Mouse (Mus musculus) heart, embryonic 12.5 days (tissue): ENCODE results near the gene Gfi1b. TPM values are rescaled to one million over a fixed set of nuclear protein-coding genes. Genes with fewer than 3 reads are reported as not detected.

ENCODE experiments used
- ATAC-seq: fragments of 200-750 bp; cut with Nextera tagmentation; 2 replicates; pipeline ENCODE4 v1.8.0; 2017; ENCODE audit warnings: moderate TSS enrichment, moderate library complexity; ENCODE audit not compliant: insufficient number of reproducible peaks, low FRiP score
- H3K27ac ChIP-seq: fragments of 300-500 bp; sonication (generic); 2 replicates; pipeline ENCODE4 v1.5.1; 2016; ENCODE audit warnings: mild to moderate bottlenecking, moderate library complexity; ENCODE audit not compliant: poor library complexity, severe bottlenecking
- H3K27me3 ChIP-seq: fragments of 300-500 bp; sonication (generic); replicated peaks from 2 replicates; pipeline ENCODE4 v1.6.1; 2016; ENCODE audit warnings: mild to moderate bottlenecking, moderate library complexity
- H3K36me3 ChIP-seq: fragments of 300-500 bp; sonication (generic); 2 replicates; pipeline ENCODE4 v1.6.1; 2016; ENCODE audit warnings: mild to moderate bottlenecking, moderate library complexity
- H3K4me1 ChIP-seq: fragments of 300-500 bp; sonication (generic); replicated peaks from 2 replicates; pipeline ENCODE4 v1.6.1; 2016; ENCODE audit warnings: mild to moderate bottlenecking
- H3K4me2 ChIP-seq: fragments of 300-500 bp; sonication (generic); 2 replicates; pipeline ENCODE4 v1.6.1; 2016; ENCODE audit warnings: mild to moderate bottlenecking, moderate library complexity
- H3K4me3 ChIP-seq: fragments of 300-500 bp; sonication (generic); 2 replicates; pipeline ENCODE4 v1.5.1; 2016; ENCODE audit warnings: mild to moderate bottlenecking
- H3K9ac ChIP-seq: fragments of 300-500 bp; sonication (generic); 2 replicates; pipeline ENCODE4 v1.6.1; 2016; ENCODE audit warnings: mild to moderate bottlenecking, moderate library complexity
- H3K9me3 ChIP-seq: fragments of 300-500 bp; sonication (generic); replicated peaks from 2 replicates; pipeline ENCODE4 v1.6.1; 2016; ENCODE audit warnings: mild to moderate bottlenecking, moderate library complexity
- WGBS: fragments of 180-500 bp; shearing (Covaris S2); methylation state at CpG from one replicate; pipeline ENCODE4 v1.1.7; 2016; 5-methylcytosine and 5-hydroxymethylcytosine counted together
- polyA plus RNA-seq: library from polyadenylated mRNA; unstranded; fragments of >200 nt; fragmentation: Nextera tagmentation; extraction: Ambion mirVana; gene quantifications from 2 replicates; pipeline ENCODE4 v1.2.1, GENCODE M21; 2016

Gfi1b gene
- polyA plus RNA-seq, 1 experiment from 2014 or later, result 5.6 TPM

- no peak overlapping the region for H3K27ac ChIP-seq
- 15% methylated on average over 10 of the region's 10 CpGs for WGBS
- no peak for ATAC-seq
- peaks cover 6% of the 10 kb centered on the region; the same call in 1 of the 2 replicates for H3K4me1 ChIP-seq
- no peak overlapping the region for H3K9ac ChIP-seq
- no peaks in the 10 kb centered on the region for H3K36me3 ChIP-seq
- H3K4me3 ChIP-seq, result no peak overlapping the region
- H3K9me3 ChIP-seq, result peaks cover 3% of the 10 kb centered on the region
- H3K27me3 ChIP-seq, result peaks cover 36% of the 10 kb centered on the region
- no peak overlapping the region for H3K4me2 ChIP-seq
Observed at GRCm38 (mm10) chr2:28622521-28623124, 841 bp upstream of the Gfi1b start.

- H3K27me3 ChIP-seq, result peaks cover 29% of the 10 kb centered on the region
- H3K36me3 ChIP-seq, result no peaks in the 10 kb centered on the region
- ATAC-seq, result no peak
- H3K9ac ChIP-seq, result 0 out of 2 replicates have a peak overlapping the region, but pooled peaks have one; percentile 17
- 27% methylated on average over 2 of the region's 2 CpGs for WGBS
- peak overlapping the region; percentile 49 for H3K4me2 ChIP-seq
- H3K27ac ChIP-seq, result no peak overlapping the region
- peaks cover 20% of the 10 kb centered on the region for H3K4me1 ChIP-seq
- H3K9me3 ChIP-seq, result peaks cover 3% of the 10 kb centered on the region
- H3K4me3 ChIP-seq, result peak overlapping the region; percentile 23
Observed at GRCm38 (mm10) chr2:28621111-28621510, 671 bp downstream of the Gfi1b start.

- H3K27ac ChIP-seq, result no peak overlapping the region
- H3K9me3 ChIP-seq, result peaks cover 3% of the 10 kb centered on the region
- H3K4me2 ChIP-seq, result peak overlapping the region; percentile 49; the same call in 1 of the 2 replicates
- 55% methylated on average over 10 of the region's 10 CpGs for WGBS
- H3K9ac ChIP-seq, result no peak overlapping the region
- peak overlapping the region; percentile 23 for H3K4me3 ChIP-seq
- H3K36me3 ChIP-seq, result no peaks in the 10 kb centered on the region
- peaks cover 28% of the 10 kb centered on the region for H3K27me3 ChIP-seq
- peaks cover 20% of the 10 kb centered on the region for H3K4me1 ChIP-seq
- ATAC-seq, result no peak
Observed at GRCm38 (mm10) chr2:28620522-28620921, 1.3 kb downstream of the Gfi1b start.

GRCm38 (mm10) chr2:28619369-28619768 is 2.4 kb downstream of the Gfi1b start:
- 74% methylated on average over 6 of the region's 6 CpGs for WGBS
- peaks cover 38% of the 10 kb centered on the region for H3K27me3 ChIP-seq

GRCm38 (mm10) chr2:28618777-28619336 is 2.9 kb downstream of the Gfi1b start:
- WGBS, result 71% methylated on average over 6 of the region's 6 CpGs
- Histone ChIP-seq H3K4me3 (no peak overlapping the region), H3K9ac (no peak overlapping the region), H3K9me3 (no peaks in the 10 kb centered on the region), H3K27ac (no peak overlapping the region), H3K4me1 (peaks cover 20% of the 10 kb centered on the region), H3K36me3 (no peaks in the 10 kb centered on the region), H3K4me2 (peak overlapping the region; percentile 43), H3K27me3 (peaks cover 40% of the 10 kb centered on the region)
- ATAC-seq, result no peak

More at GRCm38 (mm10) chr2:28619369-28619768, 2.4 kb downstream of the Gfi1b start:
- H3K9me3 ChIP-seq, result no peaks in the 10 kb centered on the region
- no peaks in the 10 kb centered on the region for H3K36me3 ChIP-seq
- no peak overlapping the region for H3K9ac ChIP-seq
- no peak for ATAC-seq
- H3K4me1 ChIP-seq, result peaks cover 20% of the 10 kb centered on the region
- peak overlapping the region; percentile 43 for H3K4me2 ChIP-seq
- no peak overlapping the region for H3K4me3 ChIP-seq
- no peak overlapping the region for H3K27ac ChIP-seq

GRCm38 (mm10) chr2:28617498-28618486 is 4.0 kb downstream of the Gfi1b start:
- H3K9me3 ChIP-seq, result no peaks in the 10 kb centered on the region
- no peaks in the 10 kb centered on the region for H3K36me3 ChIP-seq
- ATAC-seq, result peak; percentile 69
- H3K27ac ChIP-seq, result peak overlapping the region; percentile 53; the same call in 1 of the 2 replicates
- H3K4me1 ChIP-seq, result peaks cover 20% of the 10 kb centered on the region
- H3K4me2 ChIP-seq, result peak overlapping the region; percentile 43
- no peak overlapping the region; the same call in 1 of the 2 replicates for H3K9ac ChIP-seq
- H3K4me3 ChIP-seq, result no peak overlapping the region
- WGBS, result 63% methylated on average over 8 of the region's 8 CpGs
- peaks cover 35% of the 10 kb centered on the region for H3K27me3 ChIP-seq

GRCm38 (mm10) chr2:28616874-28617273 is 4.9 kb downstream of the Gfi1b start:
- WGBS, result 24% methylated on average over 9 of the region's 9 CpGs
- Histone ChIP-seq H3K27ac (peak overlapping the region; percentile 53; the same call in 1 of the 2 replicates), H3K4me2 (peak overlapping the region; percentile 43), H3K9ac (peak overlapping the region; percentile 51; the same call in 1 of the 2 replicates), H3K4me3 (no peak overlapping the region), H3K4me1 (peaks cover 20% of the 10 kb centered on the region), H3K27me3 (peaks cover 34% of the 10 kb centered on the region), H3K36me3 (no peaks in the 10 kb centered on the region), H3K9me3 (no peaks in the 10 kb centered on the region)
- ATAC-seq, result peak; percentile 60

GRCm38 (mm10) chr2:28616358-28616757 is 5.4 kb downstream of the Gfi1b start:
- H3K4me1 ChIP-seq, result peaks cover 20% of the 10 kb centered on the region
- H3K4me3 ChIP-seq, result no peak overlapping the region
- no peak overlapping the region for H3K27ac ChIP-seq
- H3K27me3 ChIP-seq, result peaks cover 28% of the 10 kb centered on the region
- H3K9me3 ChIP-seq, result no peaks in the 10 kb centered on the region
- peak overlapping the region; percentile 43 for H3K4me2 ChIP-seq
- 35% methylated on average over 5 of the region's 5 CpGs for WGBS
- ATAC-seq, result no peak
- H3K9ac ChIP-seq, result no peak overlapping the region
- no peaks in the 10 kb centered on the region for H3K36me3 ChIP-seq

- Histone ChIP-seq H3K9ac (no peak overlapping the region), H3K27me3 (peaks cover 14% of the 10 kb centered on the region; the same call in 1 of the 2 replicates), H3K27ac (no peak overlapping the region), H3K4me2 (no peak overlapping the region), H3K4me1 (peaks cover 20% of the 10 kb centered on the region), H3K4me3 (no peak overlapping the region), H3K9me3 (no peaks in the 10 kb centered on the region), H3K36me3 (no peaks in the 10 kb centered on the region)
- no peak for ATAC-seq
- WGBS, result 88% methylated on average over 10 of the region's 10 CpGs
Observed at GRCm38 (mm10) chr2:28613599-28613998, 8.2 kb downstream of the Gfi1b start.

- Histone ChIP-seq H3K27ac (no peak overlapping the region), H3K4me3 (no peak overlapping the region), H3K4me1 (peaks cover 16% of the 10 kb centered on the region), H3K36me3 (no peaks in the 10 kb centered on the region), H3K27me3 (peaks cover 14% of the 10 kb centered on the region; the same call in 1 of the 2 replicates), H3K9me3 (no peaks in the 10 kb centered on the region), H3K9ac (no peak overlapping the region), H3K4me2 (no peak overlapping the region)
- peak; percentile 33; the same call in 1 of the 2 replicates for ATAC-seq
- 67% methylated on average over 10 of the region's 10 CpGs for WGBS
Observed at GRCm38 (mm10) chr2:28612436-28613063, 9.2 kb downstream of the Gfi1b start.
